Mouse (Mus musculus) G1E (cell line): ENCODE measurements around the gene Stx1a.
"Not testable (repeated sequence)": the region's sequence is repeated elsewhere in the genome, so short reads cannot be mapped to it uniquely, and the experiment has no call there.

ENCODE experiments used
- CTCF ChIP-seq: IDR thresholded peaks from 2 replicates; pipeline ENCODE4 v1.5.1; 2012; ENCODE audit warnings: low read depth, low read length, inconsistent platforms, mixed read lengths
- GATA1 ChIP-seq: IDR thresholded peaks from 2 replicates; pipeline ENCODE4 v1.6.1; 2012; ENCODE audit warnings: borderline replicate concordance, low read length, inconsistent platforms, mixed read lengths
- GATA2 ChIP-seq: IDR thresholded peaks from 2 replicates; pipeline ENCODE4 v1.6.1; 2012; ENCODE audit warnings: low read depth, low read length, inconsistent platforms, borderline replicate concordance
- POLR2AphosphoS5 ChIP-seq: IDR thresholded peaks from 2 replicates; pipeline ENCODE4 v1.6.1; 2012; ENCODE audit warnings: low read depth, low read length, inconsistent platforms; ENCODE audit not compliant: insufficient replicate concordance
- TAL1 ChIP-seq: conservative IDR thresholded peaks from 2 replicates; pipeline ENCODE4 v1.6.1; 2012; ENCODE audit warnings: low read depth, low read length, inconsistent platforms, mixed read lengths

- TF ChIP-seq CTCF, POLR2AphosphoS5, GATA2, GATA1, TAL1: not testable (repeated sequence)
Observed at GRCm38 (mm10) chr5:135064909-135065446, 41.7 kb downstream of the Stx1a start, which contains the start of gene Bud23.
